Mouse (Mus musculus) kidney, adult 8-10 months (tissue): ENCODE measurements around the gene Trim14.

Experiments
- DNase-seq, 2 experiments: peaks; one replicate each; pipeline ENCODE4 v3.0.0; 2022

Trim14 gene

DNA sequence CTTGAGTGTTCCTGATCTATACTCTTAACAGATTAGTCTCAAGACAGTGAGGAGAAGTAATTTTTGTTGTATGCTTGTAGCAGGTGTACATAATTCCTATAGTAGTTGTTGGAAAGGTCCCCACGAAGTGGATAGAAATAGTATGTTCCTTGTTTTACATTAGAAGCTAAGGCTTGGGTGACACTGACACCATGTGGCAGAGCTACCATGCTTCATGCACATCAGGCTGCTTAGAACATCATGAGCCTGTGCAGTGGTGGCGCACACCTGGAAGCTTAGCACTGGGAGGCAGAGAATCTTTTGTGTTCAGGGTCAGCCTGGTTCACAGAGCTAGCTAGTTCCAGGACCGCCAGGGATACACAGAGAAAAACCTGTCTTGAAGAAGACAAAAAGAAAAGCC, 70.2 kb downstream of the Trim14 start:
- no peak for DNase-seq

DNA sequence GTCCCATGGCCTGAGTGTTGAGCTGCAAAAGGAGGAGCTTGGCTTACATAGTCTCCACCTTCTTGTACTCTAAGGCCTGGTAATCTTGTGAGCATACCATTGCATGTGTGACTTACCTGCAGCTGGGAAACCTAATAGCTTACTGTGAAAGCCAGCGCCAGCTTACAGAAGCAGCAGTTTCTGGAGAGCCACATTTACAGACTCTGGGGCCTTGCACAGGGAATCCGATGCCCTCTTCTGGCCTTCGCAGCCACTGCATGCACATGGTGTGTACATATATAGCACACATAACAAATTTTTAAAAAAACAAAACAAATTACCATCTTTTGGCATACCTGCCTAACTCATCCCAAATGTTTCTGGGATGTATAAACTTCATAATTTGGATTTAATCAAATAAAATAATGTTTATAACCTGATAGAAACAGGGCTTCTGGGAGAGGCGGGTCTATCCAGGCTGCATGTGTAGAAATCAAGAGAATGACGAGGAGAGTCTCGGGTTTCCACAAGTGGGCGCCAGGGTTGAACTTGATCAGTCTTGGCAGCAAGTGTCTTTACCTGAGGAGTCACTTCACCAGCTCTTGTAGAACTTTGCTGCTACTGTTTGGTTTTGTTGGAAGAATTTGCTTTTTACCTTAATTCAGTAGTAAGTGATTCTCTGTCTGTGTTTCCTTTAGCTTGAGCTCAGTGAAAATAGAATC, 72.7 kb downstream of the Trim14 start:
- DNase-seq: peak in 1 of 2 experiments; percentile 33

DNA sequence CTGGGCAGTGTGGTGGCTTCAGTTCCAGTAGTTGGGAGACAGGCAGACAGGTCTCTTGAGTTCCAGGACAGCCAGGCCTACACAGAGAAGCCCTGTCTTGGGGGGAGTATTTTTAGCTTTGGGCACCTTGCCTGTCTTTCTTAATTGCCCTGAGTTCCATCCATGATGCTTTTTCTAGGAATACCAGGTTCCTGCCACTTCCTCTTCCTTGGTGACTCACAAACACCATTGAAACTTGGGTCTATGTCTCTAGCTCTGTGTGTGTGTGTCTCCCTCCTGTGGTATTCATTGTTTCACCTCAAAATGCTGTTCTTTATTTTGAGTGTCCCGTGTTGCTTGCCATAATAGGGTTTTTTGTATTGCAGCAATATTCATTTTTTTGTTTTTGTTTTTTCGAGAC, 77.5 kb downstream of the Trim14 start:
- DNase-seq: no peak

DNA sequence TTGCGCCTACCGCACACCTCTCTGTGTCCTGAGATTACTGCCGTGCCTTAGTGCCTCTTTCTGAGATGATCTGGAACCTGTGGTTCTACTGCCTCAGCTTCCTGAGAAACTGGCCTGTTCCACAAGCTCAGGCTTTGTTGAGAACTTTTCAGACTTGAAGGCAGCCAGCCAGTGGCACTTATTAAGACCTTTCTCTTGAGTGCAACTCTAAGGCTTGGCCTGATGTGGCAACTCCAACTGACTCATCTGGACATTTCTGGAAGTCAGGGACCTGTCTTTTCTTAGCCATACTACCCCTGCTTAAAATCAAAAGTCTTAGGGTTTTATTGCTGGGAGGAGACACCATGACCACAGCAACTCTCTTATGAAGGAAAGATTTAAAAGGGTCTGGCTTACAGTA, 78.8 kb downstream of the Trim14 start:
- no peak for DNase-seq

DNA sequence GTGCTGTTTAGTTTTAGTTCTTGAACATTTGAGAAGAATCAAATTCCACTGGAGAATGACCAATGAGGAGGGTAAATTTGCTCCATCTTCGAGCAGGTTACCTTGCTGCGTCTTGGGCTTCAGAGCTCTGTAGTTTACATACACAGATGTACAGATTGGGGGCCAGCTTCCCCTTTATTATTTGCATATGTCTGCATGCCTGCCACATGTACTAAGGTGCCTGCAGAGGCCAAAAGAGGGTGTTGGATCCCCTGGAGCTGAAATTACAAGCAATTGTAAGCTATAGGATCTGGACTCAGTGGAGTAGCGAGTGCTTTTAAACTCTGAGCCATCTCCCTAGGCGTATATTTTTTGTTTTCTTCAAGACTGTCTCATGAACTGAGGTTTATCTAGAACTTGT, 79.2 kb downstream of the Trim14 start:
- no peak for DNase-seq

DNA sequence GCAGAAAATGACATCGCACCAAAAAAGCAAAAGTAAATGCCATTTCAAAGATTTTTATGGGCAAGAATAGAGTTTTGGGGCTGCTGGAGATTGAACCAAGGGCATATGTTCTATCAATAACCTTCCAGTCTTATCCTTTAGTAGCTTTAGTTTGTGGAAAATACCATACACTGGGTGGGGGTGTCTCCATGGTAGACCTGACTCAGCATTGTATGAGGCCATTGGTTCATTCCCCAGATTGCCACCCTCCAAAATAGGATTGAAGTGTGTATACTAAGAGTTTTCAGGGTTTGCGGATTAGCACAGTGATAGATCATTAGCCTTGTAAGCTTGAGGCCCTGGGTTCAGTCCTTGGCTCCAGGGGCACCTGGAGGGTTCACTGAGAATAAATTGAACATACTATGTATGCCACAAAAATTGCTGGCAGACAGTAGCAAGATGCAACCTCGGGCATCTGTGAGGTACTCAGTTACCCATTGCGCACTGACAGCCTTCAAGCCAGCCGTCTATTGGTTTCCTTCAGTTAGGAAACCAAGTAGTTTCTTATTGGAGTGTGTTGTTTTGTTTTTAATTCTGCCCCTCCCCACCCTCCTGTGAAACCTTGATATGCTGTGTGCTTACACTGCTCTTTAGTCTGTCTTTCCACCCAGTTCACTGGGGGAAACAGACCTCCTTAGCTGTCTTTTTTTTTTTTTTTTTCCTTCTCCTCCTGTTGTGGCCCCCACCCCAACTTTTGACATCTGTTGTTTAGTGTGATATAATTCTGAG, 81.7 kb downstream of the Trim14 start:
- DNase-seq: no peak

DNA sequence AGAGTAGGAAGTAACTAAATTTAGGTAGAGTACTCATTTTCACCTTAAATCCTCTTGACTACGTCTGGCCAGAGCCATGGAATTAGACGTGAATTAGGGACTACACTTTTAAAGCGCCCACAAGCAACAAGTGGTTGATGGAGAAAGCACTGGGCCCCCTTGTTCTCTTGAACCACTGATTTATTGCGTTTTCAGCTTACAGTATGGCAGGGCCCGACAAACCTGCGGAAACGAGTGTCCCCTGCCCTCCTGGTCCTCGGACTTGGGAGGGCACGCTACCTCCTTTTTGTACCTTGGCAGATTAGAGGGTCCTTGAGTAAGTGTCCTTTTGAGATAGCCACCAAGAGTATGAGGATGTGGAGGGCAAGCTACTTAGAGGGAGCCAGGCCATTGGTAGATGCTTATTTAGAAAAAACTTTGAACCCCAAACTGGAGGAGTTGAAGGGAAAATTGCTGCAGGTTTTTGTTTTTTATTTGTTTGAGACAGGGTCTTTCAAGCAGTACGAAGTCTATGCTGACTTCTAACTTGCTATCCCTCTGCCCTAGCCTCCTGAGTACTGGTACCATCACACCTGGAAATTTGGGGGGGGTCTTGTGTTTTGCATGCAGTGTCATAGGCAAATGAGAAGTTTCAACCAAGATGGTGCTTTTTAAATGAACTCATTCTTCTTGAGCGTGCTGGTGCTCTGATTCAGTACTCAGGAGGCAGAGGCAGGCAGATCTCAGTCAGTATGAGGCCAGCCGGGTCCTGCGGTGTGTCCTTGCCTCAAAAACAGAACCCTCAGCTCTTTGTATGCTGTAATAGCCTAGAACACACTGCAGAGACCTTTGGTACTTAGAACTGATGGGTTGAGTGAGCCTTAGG, 82.9 kb downstream of the Trim14 start:
- DNase-seq: no peak

DNA sequence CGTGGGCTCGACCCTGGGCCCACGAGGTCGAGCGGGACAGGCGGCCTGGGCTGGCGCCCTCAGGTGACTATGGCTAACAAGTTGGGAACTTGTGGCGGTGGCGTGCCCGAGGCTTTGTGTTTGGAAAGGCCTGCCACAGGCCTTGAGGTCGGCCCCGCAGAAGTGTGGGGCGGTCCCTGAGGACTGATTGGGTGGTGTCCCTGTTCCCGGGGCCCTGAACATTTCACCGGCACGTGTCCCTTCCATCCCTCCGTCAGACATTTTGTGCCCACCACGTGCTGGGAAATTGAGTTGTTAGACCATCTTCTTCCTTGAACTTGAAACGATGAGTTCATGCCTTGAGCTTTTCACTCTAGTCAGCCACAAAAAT, 83.5 kb downstream of the Trim14 start:
- peak; percentile 38 to 45 for DNase-seq

DNA sequence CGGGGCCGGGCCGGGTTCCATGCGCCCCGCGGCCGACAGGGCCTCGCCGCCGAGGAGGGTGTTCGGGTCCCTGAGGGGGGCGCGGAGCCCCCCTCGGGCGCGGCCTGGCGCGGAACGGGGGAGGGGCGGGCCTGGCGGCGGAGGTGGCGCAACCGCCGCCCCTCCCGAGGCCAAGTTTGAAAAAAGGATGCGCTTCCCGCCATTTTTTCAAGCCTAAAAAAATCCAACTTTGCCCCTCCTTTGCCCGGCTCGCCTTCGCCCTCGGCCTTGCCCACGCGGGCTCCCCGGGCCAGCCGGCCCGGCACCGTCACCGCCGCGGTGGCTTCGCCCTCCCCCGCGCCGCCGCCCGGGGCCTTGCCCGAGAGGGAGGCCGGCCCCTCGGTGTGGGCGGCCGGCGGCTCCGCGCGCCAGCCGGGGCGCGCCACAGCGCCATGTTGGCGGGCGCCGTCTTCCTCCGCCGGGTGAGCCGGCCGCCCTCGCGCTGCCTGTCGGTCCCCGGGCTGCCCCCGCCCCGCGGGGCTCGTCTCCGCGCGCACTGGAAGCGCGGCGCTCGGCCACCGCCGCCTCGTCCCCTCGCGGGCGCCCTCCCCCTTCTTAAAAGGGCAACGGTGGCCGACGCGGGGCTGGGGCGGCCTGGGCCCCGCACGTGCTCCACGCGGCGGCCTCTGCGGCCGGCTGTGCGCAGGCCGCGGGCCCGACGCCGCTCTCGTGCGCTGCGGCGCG, 84.0 kb downstream of the Trim14 start:
- DNase-seq: peak; percentile 51 to 64

DNA sequence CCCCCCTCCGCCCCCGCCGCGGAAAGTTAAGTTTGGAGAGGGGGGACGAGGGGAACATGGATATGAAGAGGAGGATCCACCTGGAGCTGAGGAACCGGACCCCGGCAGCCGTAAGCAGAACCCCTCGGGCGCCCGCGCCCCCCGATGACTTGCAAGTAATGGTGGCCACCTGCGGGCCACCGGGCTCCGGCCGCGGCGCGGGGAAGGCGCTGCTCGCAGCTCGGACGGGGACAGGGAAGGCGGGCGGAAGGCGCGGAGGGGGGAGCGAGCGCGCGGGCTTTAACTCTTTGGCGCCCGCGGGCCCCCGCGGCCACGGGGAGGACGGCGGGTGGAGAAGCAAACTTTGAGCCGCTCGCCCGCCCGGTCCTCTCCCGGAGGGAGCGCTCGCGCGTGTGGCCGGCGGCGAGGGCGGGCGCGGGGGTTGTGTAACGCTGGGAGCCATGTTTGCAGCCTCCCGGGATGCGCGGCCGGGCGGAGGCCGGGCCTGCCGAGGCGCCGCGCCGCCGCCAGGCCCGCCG, 84.6 kb downstream of the Trim14 start:
- DNase-seq: peak; percentile 54 to 72

DNA sequence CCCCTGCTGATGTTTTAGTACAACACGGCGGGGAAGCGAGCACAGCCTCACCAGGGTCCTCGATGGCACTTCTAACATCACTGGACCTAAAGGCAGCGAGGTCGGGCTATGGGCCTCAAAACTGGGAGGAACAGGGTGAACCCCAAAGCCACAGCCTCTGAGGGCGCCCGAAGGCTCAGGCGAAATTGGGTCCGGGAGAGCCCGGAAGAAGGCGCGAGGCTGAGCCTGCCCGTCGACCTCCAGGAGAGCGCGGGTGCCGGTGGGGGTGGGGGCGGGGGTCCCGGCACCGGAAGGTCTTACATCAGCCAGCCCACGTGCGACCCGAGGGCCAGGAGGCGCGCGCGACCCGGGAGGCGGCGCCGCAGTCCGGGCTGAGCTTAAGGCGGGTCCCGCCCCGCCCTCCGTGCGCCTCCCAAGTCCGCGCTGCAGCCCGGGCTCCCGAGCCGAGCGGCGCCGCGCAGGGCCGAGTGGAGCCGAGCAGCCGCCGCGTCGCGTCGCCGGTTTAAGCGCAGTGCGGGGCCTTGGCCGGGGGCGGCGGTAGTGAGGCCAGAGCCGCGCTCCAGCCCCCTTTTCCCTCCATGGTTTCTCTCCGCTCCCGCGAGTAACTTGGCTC, 85.3 kb downstream of the Trim14 start, which contains the start of gene Anp32b:
Gene Anp32b (plus strand): TSS at position 384 of the 613 bp plus-strand sequence.
- DNase-seq: peak; percentile 88 to 92

DNA sequence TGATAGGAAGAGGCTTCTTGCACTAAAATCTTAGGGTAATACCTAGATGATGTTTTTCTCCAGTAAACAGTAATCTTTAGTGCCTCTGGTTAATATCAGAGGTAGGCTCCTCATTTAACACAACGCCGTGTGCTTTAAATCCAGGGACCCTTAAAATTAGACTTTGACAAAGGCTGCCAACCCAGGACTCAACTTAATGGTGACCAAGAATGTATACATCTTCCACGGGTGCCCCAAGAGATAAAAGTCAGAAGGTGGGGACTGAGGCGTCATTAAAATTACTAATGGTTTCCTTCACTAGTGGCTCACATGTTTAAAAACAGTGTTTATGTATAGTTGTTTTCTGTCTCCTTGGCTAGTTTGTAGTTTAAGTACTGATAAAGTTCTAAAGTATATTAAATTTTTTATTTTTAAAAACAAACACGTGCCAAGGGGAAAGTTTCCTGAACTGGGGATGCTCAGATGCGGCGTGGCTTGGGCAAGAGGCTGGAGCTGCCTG, 85.9 kb downstream of the Trim14 start:
- DNase-seq: peak in 1 of 2 experiments; percentile 9

DNA sequence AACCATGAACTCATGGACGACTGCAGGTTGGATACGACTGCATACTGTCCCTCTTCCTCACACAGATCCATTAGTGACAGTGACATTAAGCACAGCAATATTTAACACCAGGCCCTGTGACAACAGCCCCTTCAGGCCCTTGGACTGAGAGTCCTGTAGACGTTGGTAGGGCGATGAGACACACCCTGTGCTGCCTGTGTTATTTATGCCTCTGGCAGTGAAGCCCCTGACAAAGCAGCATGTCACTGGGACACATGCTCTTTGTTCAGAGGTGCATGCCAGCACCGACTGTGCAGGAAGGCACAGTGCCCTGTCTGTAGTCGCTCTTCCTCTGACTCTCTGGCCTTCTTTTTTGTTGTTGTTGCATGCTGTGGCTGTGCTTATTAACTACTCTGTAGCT, 87.1 kb downstream of the Trim14 start:
- DNase-seq: no peak

DNA sequence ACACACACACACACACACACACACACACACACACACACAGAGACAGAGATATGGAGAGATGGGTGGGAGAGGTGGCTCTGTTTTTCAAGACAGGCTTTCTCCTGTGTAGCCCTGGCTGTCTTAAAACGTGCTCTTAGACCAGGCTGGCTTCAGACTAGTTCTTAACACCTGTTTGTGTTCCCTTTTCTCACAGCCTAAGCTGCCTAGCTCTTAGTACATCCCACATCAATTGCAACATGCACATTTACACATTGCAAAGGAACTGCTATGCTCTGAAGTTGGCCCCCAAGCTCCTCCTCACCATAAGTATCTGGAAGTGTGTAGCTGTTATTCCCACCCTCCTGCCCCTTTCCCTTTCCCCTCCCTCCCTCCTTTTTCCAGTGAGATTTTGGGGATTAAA, 88.5 kb downstream of the Trim14 start:
- DNase-seq: no peak

DNA sequence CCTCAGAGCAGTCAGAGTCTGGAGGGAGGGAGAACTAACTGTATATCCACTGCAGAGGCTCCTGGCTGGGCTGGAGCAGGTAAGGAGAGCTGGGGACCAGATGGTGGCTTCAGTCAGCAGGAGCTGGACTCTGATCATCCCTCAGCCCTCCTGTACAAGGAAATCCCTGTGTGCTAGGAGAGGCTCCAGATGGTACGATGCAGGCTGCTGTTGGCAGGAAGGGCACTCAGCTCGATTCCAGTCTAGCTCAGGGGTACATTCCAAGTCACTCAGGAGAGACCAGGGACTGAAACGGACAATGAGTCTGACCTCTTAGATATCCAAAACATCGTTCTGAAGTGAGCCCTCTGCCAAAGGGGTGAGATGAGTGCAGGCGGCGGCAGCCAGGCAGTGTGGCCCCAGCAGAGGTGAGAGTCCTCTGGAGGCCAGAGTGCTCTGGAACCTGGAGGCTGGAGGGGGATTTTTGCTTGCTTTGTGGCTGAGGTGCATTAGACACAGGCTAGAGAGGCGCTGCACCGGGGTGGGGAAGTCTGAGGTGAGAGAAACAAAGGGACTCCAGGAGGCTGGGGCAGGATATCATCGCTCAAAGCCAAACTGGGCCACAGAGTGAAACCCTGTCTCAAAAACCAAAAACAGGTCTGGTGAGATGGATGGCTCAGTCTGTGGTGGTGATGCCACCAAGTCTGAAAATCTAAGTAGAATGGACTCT, 90.5 kb downstream of the Trim14 start:
- no peak for DNase-seq
